Mouse (Mus musculus): Measurements from ENCODE around the gene Pan2.

- TF ChIP-seq CTCF (IDR thresholded peaks at IDR 0.05): no peak
- no peak for TF ChIP-seq POLR2A (IDR thresholded peaks at IDR 0.05; ENCODE audit: insufficient read depth, low read depth, low read length)
- no peak for TF ChIP-seq EP300 (IDR thresholded peaks at IDR 0.05; ENCODE audit: insufficient read depth, low read depth, low read length)
Observed at GRCm38 (mm10) chr10:128302785-128303125, 380 bp upstream of the Pan2 start.
